Mouse (Mus musculus) neural tube, embryonic 11.5 days (tissue): Measurements from ENCODE around the gene Als2cr12. TPM values are rescaled to one million over a fixed set of nuclear protein-coding genes. Genes with fewer than 3 reads are reported as not detected.
A peak's percentile ranks its signal among the peaks of the same experiment; 100 is the strongest.
"Not testable (repeated sequence)": the region's sequence is repeated elsewhere in the genome, so short reads cannot be mapped to it uniquely, and the experiment has no call there.

ENCODE experiments used
- ATAC-seq: fragments of 200-750 bp; cut with Nextera tagmentation; 2 replicates; pipeline ENCODE4 v1.8.0; 2017; ENCODE audit warnings: moderate number of reproducible peaks, mild to moderate bottlenecking, moderate TSS enrichment, moderate library complexity; ENCODE audit not compliant: insufficient read depth, low FRiP score, low TSS enrichment
- DNase-seq: peaks from one replicate; pipeline ENCODE4 v3.0.0-alpha.2; 2015; ENCODE audit warnings: low spot score
- H3K27ac ChIP-seq: fragments of 300-500 bp; sonication (generic); 2 replicates; pipeline ENCODE4 v1.5.1; 2014; ENCODE audit warnings: low read depth, mild to moderate bottlenecking, low read length
- H3K27me3 ChIP-seq: fragments of 300-500 bp; sonication (generic); 2 replicates; pipeline ENCODE4 v1.6.1; 2014; ENCODE audit warnings: mild to moderate bottlenecking, low read length, mixed read lengths; ENCODE audit not compliant: control insufficient read depth, insufficient read depth
- H3K36me3 ChIP-seq: fragments of 300-500 bp; sonication (generic); 2 replicates; pipeline ENCODE4 v1.6.1; 2014; ENCODE audit warnings: mild to moderate bottlenecking, low read length, moderate library complexity, mixed read lengths; ENCODE audit not compliant: control insufficient read depth, insufficient read depth
- H3K4me1 ChIP-seq: fragments of 300-500 bp; sonication (generic); 2 replicates; pipeline ENCODE4 v1.6.1; 2014; ENCODE audit warnings: low read length, mixed read lengths; ENCODE audit not compliant: control insufficient read depth, insufficient read depth
- H3K4me2 ChIP-seq: fragments of 300-500 bp; sonication (generic); 2 replicates; pipeline ENCODE4 v1.6.1; 2014; ENCODE audit warnings: low read depth, mild to moderate bottlenecking, moderate library complexity
- H3K4me3 ChIP-seq: fragments of 300-500 bp; sonication (generic); 2 replicates; pipeline ENCODE4 v1.5.1; 2014; ENCODE audit warnings: low read depth, low read length
- H3K9ac ChIP-seq: fragments of 300-500 bp; sonication (generic); 2 replicates; pipeline ENCODE4 v1.6.1; 2014; ENCODE audit warnings: mild to moderate bottlenecking, low read length
- H3K9me3 ChIP-seq: fragments of 300-500 bp; sonication (generic); 2 replicates; pipeline ENCODE4 v1.6.1; 2016; ENCODE audit warnings: low read length; ENCODE audit not compliant: control insufficient read depth
- WGBS: fragments of 180-500 bp; shearing (Covaris S2); extraction: QIAGEN DNeasy Blood & Tissue Kit; methylation state at CpG from one replicate; pipeline ENCODE4 v1.1.7; 2014; 5-methylcytosine and 5-hydroxymethylcytosine counted together
- polyA plus RNA-seq: library from polyadenylated mRNA; unstranded; fragments of >200 nt; fragmentation: Nextera tagmentation; extraction: Ambion mirVana; gene quantifications from 2 replicates; pipeline ENCODE4 v1.2.1, GENCODE M21; 2014

Gene Als2cr12
- polyA plus RNA-seq, 1 experiment from 2014 or later, result not detected

GRCm38 (mm10) chr1:58678412-58678811 lies 17.4 kb downstream of the Als2cr12 start:
- WGBS, result 84% methylated on average over 5 of the region's 5 CpGs

DNA sequence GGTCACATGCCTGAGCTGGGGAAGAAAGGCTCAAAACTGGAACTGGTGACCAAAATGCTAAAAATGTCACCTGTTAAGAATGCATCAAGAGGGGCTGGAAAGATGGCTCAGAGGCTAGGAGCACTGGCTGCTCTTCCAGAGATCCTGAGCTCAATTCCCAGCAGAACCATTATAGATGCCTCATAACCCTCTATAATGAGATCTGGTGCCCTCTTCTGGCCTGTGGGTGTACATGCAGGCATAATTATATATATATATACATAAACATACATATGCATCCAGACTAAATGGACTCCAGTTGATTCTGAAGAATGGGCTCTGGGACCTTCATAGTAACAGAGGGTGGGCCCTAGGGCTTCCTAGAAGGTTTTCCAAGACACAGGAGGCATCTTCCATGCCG lies 18.2 kb downstream of the Als2cr12 start:
- 86% methylated on average over 1 of the region's 1 CpGs for WGBS
- Histone ChIP-seq H3K9ac (no peak overlapping the region), H3K4me1 (no peaks in the 10 kb centered on the region), H3K27ac (no peak overlapping the region), H3K27me3 (no peaks in the 10 kb centered on the region), H3K36me3 (no peaks in the 10 kb centered on the region), H3K4me3 (no peak overlapping the region), H3K9me3 (no peaks in the 10 kb centered on the region), H3K4me2 (no peak overlapping the region)
- DNase-seq (peak; percentile 38), ATAC-seq (no peak)

More at GRCm38 (mm10) chr1:58678412-58678811, 17.4 kb downstream of the Als2cr12 start:
- not testable (repeated sequence) for H3K27me3 ChIP-seq, ATAC-seq, H3K9ac ChIP-seq, H3K4me3 ChIP-seq, H3K4me2 ChIP-seq, H3K36me3 ChIP-seq, H3K4me1 ChIP-seq, H3K27ac ChIP-seq, H3K9me3 ChIP-seq, DNase-seq

GRCm38 (mm10) chr1:58675011-58675410 lies 20.8 kb downstream of the Als2cr12 start:
- WGBS, result 86% methylated on average over 3 of the region's 3 CpGs
- ATAC-seq, result no peak

GRCm38 (mm10) chr1:58672116-58672515 lies 23.7 kb downstream of the Als2cr12 start:
- H3K4me1 ChIP-seq, result no peaks in the 10 kb centered on the region
- H3K27ac ChIP-seq, result no peak overlapping the region
- H3K4me3 ChIP-seq, result no peak overlapping the region
- ATAC-seq (no peak), DNase-seq (no peak)
- H3K4me2 ChIP-seq, result no peak overlapping the region
- H3K36me3 ChIP-seq, result no peaks in the 10 kb centered on the region
- no peak overlapping the region for H3K9ac ChIP-seq
- WGBS, result 78% methylated on average over 2 of the region's 2 CpGs
- no peaks in the 10 kb centered on the region for H3K9me3 ChIP-seq
- no peaks in the 10 kb centered on the region for H3K27me3 ChIP-seq

More at GRCm38 (mm10) chr1:58675011-58675410, 20.8 kb downstream of the Als2cr12 start:
- Histone ChIP-seq H3K4me3 (no peak overlapping the region), H3K9me3 (no peaks in the 10 kb centered on the region), H3K27me3 (no peaks in the 10 kb centered on the region), H3K4me2 (no peak overlapping the region), H3K9ac (no peak overlapping the region), H3K27ac (no peak overlapping the region), H3K4me1 (no peaks in the 10 kb centered on the region), H3K36me3 (no peaks in the 10 kb centered on the region)
- no peak for DNase-seq

DNA sequence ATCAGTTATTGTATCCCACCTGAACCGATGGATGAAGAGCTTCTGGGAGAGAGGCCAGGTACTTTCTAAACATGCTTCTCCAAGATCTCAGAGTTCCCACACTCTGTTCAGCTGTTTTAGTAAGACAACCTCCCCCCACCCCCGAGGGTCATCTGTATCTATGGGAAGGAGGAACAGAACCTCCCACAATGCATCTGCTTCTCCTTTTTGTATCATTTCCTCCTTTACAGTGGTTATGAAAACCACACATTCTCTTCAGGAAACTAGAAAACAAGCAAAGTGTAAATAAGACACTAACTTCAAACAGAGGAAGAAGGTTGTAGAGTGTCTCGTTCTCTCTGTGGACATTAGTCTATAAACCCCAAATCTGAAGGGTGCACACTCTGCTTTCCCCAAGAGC lies 26.2 kb downstream of the Als2cr12 start:
- H3K4me3 ChIP-seq, H3K9me3 ChIP-seq, H3K36me3 ChIP-seq, H3K4me1 ChIP-seq, ATAC-seq, DNase-seq, H3K9ac ChIP-seq, H3K27me3 ChIP-seq, H3K4me2 ChIP-seq, H3K27ac ChIP-seq: not testable (repeated sequence)
- 84% methylated on average over 3 of the region's 3 CpGs for WGBS

- H3K9me3 ChIP-seq, result no peaks in the 10 kb centered on the region
- no peak overlapping the region for H3K4me3 ChIP-seq
- 90% methylated on average over 5 of the region's 5 CpGs for WGBS
- no peaks in the 10 kb centered on the region for H3K36me3 ChIP-seq
- H3K9ac ChIP-seq, result no peak overlapping the region
- no peaks in the 10 kb centered on the region for H3K27me3 ChIP-seq
- no peak for ATAC-seq
- no peak overlapping the region for H3K27ac ChIP-seq
- DNase-seq, result no peak
- H3K4me2 ChIP-seq, result no peak overlapping the region
- H3K4me1 ChIP-seq, result no peaks in the 10 kb centered on the region
Measured at GRCm38 (mm10) chr1:58668191-58668590, 27.6 kb downstream of the Als2cr12 start.

DNA sequence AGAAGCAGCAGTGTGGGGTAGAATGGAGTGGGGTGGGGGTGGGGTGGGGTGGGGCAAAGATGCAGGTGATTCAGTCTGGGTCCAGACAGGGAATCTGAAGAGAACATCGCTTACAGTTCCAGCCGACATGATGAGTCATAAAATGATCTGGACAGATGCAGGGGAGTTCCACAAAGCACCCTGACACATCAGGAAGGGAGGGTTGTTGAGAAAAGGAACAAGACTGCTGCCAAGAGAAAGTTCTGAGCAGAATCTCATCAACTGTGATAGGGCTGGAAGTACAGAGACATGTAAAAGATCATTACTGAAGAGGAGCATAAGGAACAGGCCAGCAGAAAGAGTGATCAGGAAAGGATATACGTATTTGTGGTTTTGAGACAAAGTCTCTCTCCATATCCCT lies 32.4 kb downstream of the Als2cr12 start:
- not testable (repeated sequence) for H3K27ac ChIP-seq, H3K4me1 ChIP-seq, H3K4me2 ChIP-seq, ATAC-seq, H3K9me3 ChIP-seq, H3K4me3 ChIP-seq, DNase-seq, H3K9ac ChIP-seq, H3K36me3 ChIP-seq, H3K27me3 ChIP-seq
- 87% methylated on average over 3 of the region's 3 CpGs for WGBS

DNA sequence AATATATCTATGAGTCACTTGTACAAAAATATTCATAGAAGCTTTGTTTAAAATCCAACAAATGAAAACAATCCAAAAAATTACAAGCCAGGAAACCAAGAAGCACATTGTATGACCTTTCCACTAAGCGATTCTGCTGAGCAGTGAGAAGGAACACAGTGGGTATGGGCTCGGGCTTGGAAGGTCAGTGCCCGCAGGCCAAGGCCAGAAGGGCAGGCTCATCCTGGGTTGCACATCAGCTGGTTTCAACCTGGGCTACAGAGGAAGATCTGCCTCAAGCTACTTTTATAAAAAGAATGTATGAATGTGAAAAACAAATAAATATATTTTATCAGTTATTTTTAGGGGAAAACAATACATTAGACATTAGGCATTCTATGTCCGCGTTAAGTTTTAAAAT lies 33.1 kb downstream of the Als2cr12 start:
- H3K27me3 ChIP-seq, H3K36me3 ChIP-seq, H3K4me2 ChIP-seq, ATAC-seq, DNase-seq, H3K4me3 ChIP-seq, H3K27ac ChIP-seq, H3K4me1 ChIP-seq, H3K9me3 ChIP-seq, H3K9ac ChIP-seq: not testable (repeated sequence)
- 93% methylated on average over 5 of the region's 5 CpGs for WGBS

GRCm38 (mm10) chr1:58652480-58653403 lies 43.0 kb downstream of the Als2cr12 start:
- Histone ChIP-seq H3K4me1 (no peaks in the 10 kb centered on the region), H3K27me3 (no peaks in the 10 kb centered on the region), H3K4me2 (peak overlapping the region; percentile 74), H3K9ac (peak overlapping the region; percentile 74), H3K36me3 (no peaks in the 10 kb centered on the region), H3K4me3 (peak overlapping the region; percentile 50), H3K9me3 (no peaks in the 10 kb centered on the region), H3K27ac (no peak overlapping the region)
- 2% methylated on average over 37 of the region's 37 CpGs for WGBS
- ATAC-seq (peak; percentile 80), DNase-seq (peak; percentile 63)
